Comparison of ENCODE assay signal across 9 mouse cellular contexts in genomic region chr14:27332359-27332987, GRCm38 (mm10).
DNase-seq lines count a peak whose midpoint lies in the region; ATAC-seq and TF ChIP-seq lines count a peak whose summit lies in the region.
"Had no signal": no experiment of that assay in that cellular context is flagged by ENCODE, and none has a peak within 500 bp of the region (broad histone marks: within the 10 kb centered on the region; RNA-seq: fewer than 3 reads in every experiment).

No protein-coding gene starts in this region.

- no peaks in the 10 kb centered on the region for H3K36me3 ChIP-seq in heart, embryonic 13.5 days
- no peaks in the 10 kb centered on the region for H3K36me3 ChIP-seq in forebrain, postnatal 0 days (ENCODE audit: insufficient read depth)
- no peaks in the 10 kb centered on the region for H3K36me3 ChIP-seq in midbrain, postnatal 0 days (ENCODE audit: insufficient read depth, low read length)

- H3K9me3 ChIP-seq in heart, embryonic 13.5 days: no peaks in the 10 kb centered on the region
- H3K9me3 ChIP-seq in forebrain, postnatal 0 days (ENCODE audit: low read length): no peaks in the 10 kb centered on the region
- no peaks in the 10 kb centered on the region for H3K9me3 ChIP-seq in midbrain, postnatal 0 days (ENCODE audit: low read length)

- H3K27me3 ChIP-seq in heart, embryonic 13.5 days (replicated peaks): peaks cover 11% of the 10 kb centered on the region
- no peaks in the 10 kb centered on the region for H3K27me3 ChIP-seq in forebrain, postnatal 0 days (ENCODE audit: insufficient read depth, low read length)
- no peaks in the 10 kb centered on the region for H3K27me3 ChIP-seq in midbrain, postnatal 0 days (ENCODE audit: insufficient read depth, low read length)

- peaks cover 29% of the 10 kb centered on the region for H3K4me1 ChIP-seq in heart, embryonic 13.5 days
- H3K4me1 ChIP-seq in forebrain, postnatal 0 days (ENCODE audit: insufficient read depth): 0 out of 2 replicates have a peak, but pooled peaks cover 4% of the 10 kb centered on the region
- H3K4me1 ChIP-seq in midbrain, postnatal 0 days (ENCODE audit: insufficient read depth, low read length): no peaks in the 10 kb centered on the region

- no peak overlapping the region for H3K4me2 ChIP-seq in heart, embryonic 13.5 days
- no peak overlapping the region for H3K4me2 ChIP-seq in forebrain, postnatal 0 days (ENCODE audit: low read depth)
- H3K4me2 ChIP-seq in midbrain, postnatal 0 days (ENCODE audit: low read depth, low read length, poor library complexity, severe bottlenecking): no peak overlapping the region

- DNase-seq in heart, postnatal 36 days: no peak
- DNase-seq in right cerebral cortex, postnatal 10 days (ENCODE audit: low spot score in 2 of 2): peak; percentile 73 to 75
- no peak for DNase-seq in right cerebral cortex, adult 2 months (ENCODE audit: low spot score in 2 of 2)
- peak; percentile 58 for DNase-seq in forebrain, postnatal 0 days
- peak; percentile 79 for DNase-seq in midbrain, postnatal 0 days (ENCODE audit: low spot score)
- no peak for DNase-seq in adrenal gland, postnatal 36 days
- DNase-seq in layer of hippocampus, adult 8-10 months (ENCODE audit: low spot score in 2 of 2): no peak
- DNase-seq: adrenal gland, adult 8-10 months had no signal

- WGBS in heart, embryonic 13.5 days: 46% methylated on average over 4 of the region's 4 CpGs
- WGBS in forebrain, postnatal 0 days: 36% methylated on average over 4 of the region's 4 CpGs
- 38% methylated on average over 4 of the region's 4 CpGs for WGBS in midbrain, postnatal 0 days

- H3K9ac ChIP-seq in heart, embryonic 13.5 days: no peak overlapping the region
- H3K9ac ChIP-seq in forebrain, postnatal 0 days: no peak overlapping the region
- H3K9ac ChIP-seq in midbrain, postnatal 0 days (replicated peaks; ENCODE audit: low read length, poor library complexity, severe bottlenecking): no peak overlapping the region

- TF ChIP-seq CTCF in forebrain, postnatal 0 days (IDR thresholded peaks at IDR 0.05; ENCODE audit: low read depth): no peak
- TF ChIP-seq CTCF in midbrain, postnatal 0 days (IDR thresholded peaks at IDR 0.05): no peak

- intact Hi-C loops in heart, postnatal 36 days (cut with DNase I): no loop called here

- no peak for ATAC-seq in heart, embryonic 13.5 days (ENCODE audit: extremely low read depth, insufficient number of reproducible peaks, low FRiP score, low TSS enrichment)
- peak; percentile 78 for ATAC-seq in forebrain, postnatal 0 days
- ATAC-seq in midbrain, postnatal 0 days (ENCODE audit: low FRiP score): 0 out of 2 replicates have a peak, but pooled peaks have one; percentile 34

- no peak overlapping the region for H3K4me3 ChIP-seq in heart, embryonic 13.5 days
- H3K4me3 ChIP-seq in forebrain, postnatal 0 days (ENCODE audit: low read depth, low read length): no peak overlapping the region
- no peak overlapping the region for H3K4me3 ChIP-seq in midbrain, postnatal 0 days (ENCODE audit: low read depth, low read length)

- H3K27ac ChIP-seq in heart, embryonic 13.5 days (replicated peaks): peak overlapping the region; percentile 48; the same call in 1 of the 2 replicates
- no peak overlapping the region for H3K27ac ChIP-seq in forebrain, postnatal 0 days (ENCODE audit: low read depth, low read length)
- H3K27ac ChIP-seq in midbrain, postnatal 0 days (ENCODE audit: low read depth, low read length): peak overlapping the region; percentile 38; the same call in 1 of the 2 replicates

Comparison
In these comparisons a context has a peak if more than half of its experiments do, and no peak if none do; other contexts are left out.
1. DNase-seq: peak in right cerebral cortex, postnatal 10 days (2 of 2), forebrain, postnatal 0 days (single experiment) and midbrain, postnatal 0 days (single experiment); none in heart, postnatal 36 days (0 of 2), right cerebral cortex, adult 2 months (0 of 2), adrenal gland, postnatal 36 days (0 of 2) and layer of hippocampus, adult 8-10 months (0 of 2).